Mouse (Mus musculus) megakaryocyte, embryonic 14.5 days (primary cell): Measurements from ENCODE around the gene Aco1. TPM values are rescaled to one million over a fixed set of nuclear protein-coding genes. Genes with fewer than 3 reads are reported as not detected.

Source experiments
- H3K27me3 ChIP-seq: replicated peaks from 2 replicates; pipeline ENCODE3; 2012; ENCODE audit warnings: inconsistent platforms
- H3K36me3 ChIP-seq: replicated peaks from 2 replicates; pipeline ENCODE3; 2012; ENCODE audit warnings: low read length, inconsistent platforms, mixed read lengths
- H3K4me1 ChIP-seq: 2 replicates; pipeline ENCODE4 v1.6.1; 2012; ENCODE audit warnings: inconsistent platforms
- H3K4me3 ChIP-seq: replicated peaks from 2 replicates; pipeline ENCODE3; 2012; ENCODE audit warnings: moderate library complexity, mild to moderate bottlenecking, inconsistent platforms
- H3K9me3 ChIP-seq: 2 replicates; pipeline ENCODE4 v1.6.1; 2012; ENCODE audit warnings: inconsistent platforms
- FLI1 ChIP-seq: IDR thresholded peaks from 2 replicates; pipeline ENCODE4 v1.6.1; 2012; ENCODE audit warnings: low read length, inconsistent platforms, mixed read lengths
- GATA1 ChIP-seq: IDR thresholded peaks from 3 replicates; pipeline ENCODE4 v1.6.1; 2012; ENCODE audit warnings: mixed read lengths, low read length, inconsistent platforms, borderline replicate concordance
- polyA plus RNA-seq: library from polyadenylated mRNA; stranded (reverse); fragments of >175 nt; gene quantifications from 2 replicates; pipeline ENCODE4 v1.2.3, GENCODE M21; 2012; ENCODE audit warnings: low replicate concordance; ENCODE audit not compliant: insufficient read depth

The Aco1 gene
- polyA plus RNA-seq, 1 experiment: 3.3 TPM

DNA sequence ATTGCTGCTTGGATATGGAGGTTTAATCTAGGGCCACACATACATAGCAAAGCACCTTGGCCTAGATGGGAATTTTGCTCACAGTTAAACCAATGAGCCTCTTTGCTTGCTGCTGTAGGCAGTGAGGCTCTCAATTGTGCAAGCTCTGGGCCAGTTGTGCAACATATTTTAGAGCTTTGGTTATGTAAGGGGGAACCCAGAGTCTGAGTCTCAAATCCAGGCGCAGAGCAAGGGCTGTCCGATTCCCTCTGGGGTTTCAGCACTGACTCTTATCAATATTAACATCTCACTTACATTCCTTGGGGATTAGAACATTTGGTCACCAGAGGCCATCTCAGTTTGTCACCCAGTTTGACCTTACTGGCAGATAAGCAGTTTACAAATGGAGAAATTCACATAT is 13.3 kb downstream of the Aco1 start:
- Histone ChIP-seq H3K9me3 (peaks cover 13% of the 10 kb centered on the region), H3K27me3 (no peaks in the 10 kb centered on the region), H3K36me3 (peaks cover 27% of the 10 kb centered on the region), H3K4me3 (no peak overlapping the region), H3K4me1 (peaks cover 47% of the 10 kb centered on the region)
- TF ChIP-seq FLI1 (no peak), GATA1 (no peak)

DNA sequence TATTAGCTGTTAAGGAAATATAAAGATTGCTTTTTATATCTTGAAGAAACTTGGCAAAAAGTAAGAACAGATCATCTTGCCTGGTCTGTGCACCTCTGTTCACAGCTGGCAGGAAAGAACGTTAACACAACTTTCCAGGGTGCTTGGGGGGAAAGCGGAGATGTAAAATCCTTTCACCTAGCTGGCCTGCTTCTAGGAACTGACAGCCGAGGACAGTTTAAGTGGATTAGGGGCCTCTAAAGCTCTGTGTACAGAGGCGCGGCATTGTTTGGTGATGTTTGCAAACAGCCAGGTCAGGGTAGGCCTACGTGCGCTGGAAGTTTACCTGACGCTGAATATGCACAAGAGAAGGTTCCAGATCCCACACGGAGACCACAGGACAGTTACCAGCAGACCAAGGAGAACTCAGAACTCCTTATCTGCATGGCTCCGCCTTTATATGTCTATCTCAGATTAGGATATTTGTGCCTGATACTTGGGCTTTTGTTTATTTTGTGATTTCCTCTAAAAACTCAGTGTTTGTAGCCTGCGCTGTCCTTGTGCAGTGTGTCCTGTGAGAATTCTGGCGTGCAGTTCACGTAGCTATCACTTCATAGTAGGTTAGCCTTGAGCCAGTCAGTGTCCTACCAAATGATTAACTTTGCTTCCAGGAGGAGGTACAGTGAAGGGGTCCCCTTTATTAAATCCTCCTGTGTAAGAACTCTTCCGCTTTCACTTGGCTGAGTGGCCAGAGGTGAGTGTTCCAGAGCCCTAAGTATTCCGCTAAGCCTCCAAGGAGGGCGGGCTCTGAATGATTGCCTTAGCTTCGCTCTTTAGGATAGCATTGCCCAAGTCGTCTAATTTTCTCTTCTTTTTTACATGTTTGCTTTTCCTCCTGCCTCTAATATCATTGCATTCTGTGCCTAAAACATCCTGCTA is 14.0 kb downstream of the Aco1 start:
- Histone ChIP-seq H3K9me3 (peaks cover 16% of the 10 kb centered on the region), H3K4me1 (peaks cover 40% of the 10 kb centered on the region), H3K36me3 (peaks cover 26% of the 10 kb centered on the region), H3K27me3 (no peaks in the 10 kb centered on the region), H3K4me3 (no peak overlapping the region)
- TF ChIP-seq GATA1 (no peak), FLI1 (no peak)

DNA sequence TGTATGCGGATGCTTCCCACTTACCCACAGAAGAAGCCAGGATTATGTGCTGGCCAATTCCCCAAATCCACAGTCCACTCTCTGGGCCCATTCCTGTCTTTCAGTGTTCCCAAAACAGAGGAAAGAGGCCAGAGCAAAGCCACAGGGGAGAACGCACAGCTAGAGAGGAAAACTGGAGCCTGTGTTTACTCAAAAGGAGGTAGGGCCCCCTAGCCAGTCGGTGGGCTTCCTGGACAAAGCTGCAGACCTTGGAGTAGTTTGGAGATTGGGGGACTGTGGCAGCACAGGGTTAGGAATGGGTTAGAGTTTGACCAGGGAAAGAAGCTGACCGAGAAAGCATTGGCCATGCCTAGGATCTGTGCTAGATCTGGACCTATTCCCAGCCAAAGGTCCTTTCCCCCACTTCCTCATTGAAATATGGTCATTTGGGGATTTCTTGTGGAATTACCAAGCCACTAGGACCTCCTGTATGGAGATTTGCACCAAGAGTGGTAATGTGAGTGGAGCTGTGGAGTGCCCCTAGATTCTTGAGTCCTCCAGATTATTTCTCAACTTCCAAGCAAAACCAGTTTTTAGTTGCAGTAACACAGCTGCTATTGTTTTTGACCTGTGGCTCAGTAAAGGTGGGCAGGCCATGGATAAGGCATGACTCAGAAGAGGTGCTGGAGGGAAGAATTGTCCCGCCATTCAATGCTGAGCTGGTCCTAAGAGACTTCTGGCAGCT is 14.8 kb downstream of the Aco1 start:
- Histone ChIP-seq H3K27me3 (no peaks in the 10 kb centered on the region), H3K4me3 (no peak overlapping the region), H3K4me1 (peaks cover 37% of the 10 kb centered on the region), H3K9me3 (peaks cover 16% of the 10 kb centered on the region), H3K36me3 (peaks cover 24% of the 10 kb centered on the region)
- TF ChIP-seq GATA1 (no peak), FLI1 (no peak)

DNA sequence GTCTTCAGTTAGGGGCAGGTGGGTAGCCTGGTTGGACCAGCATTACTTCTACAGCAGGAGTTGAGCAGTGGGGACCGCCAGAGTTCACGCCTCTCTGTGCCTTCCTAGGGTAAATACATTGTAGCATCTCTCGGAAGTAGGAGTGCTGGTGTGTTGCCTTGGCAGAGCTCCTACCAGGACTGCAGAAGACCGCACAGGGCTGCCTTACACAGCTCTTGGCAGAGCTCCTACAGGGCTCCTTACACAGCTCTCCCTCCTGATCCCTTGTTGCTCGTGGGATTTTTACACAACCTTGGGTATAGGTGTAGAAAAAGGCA is 15.3 kb downstream of the Aco1 start:
- H3K4me1 ChIP-seq: peaks cover 35% of the 10 kb centered on the region
- H3K4me3 ChIP-seq: no peak overlapping the region
- H3K9me3 ChIP-seq: peaks cover 16% of the 10 kb centered on the region
- H3K36me3 ChIP-seq: peaks cover 22% of the 10 kb centered on the region
- no peak for TF ChIP-seq FLI1
- TF ChIP-seq GATA1: no peak
- H3K27me3 ChIP-seq: no peaks in the 10 kb centered on the region

DNA sequence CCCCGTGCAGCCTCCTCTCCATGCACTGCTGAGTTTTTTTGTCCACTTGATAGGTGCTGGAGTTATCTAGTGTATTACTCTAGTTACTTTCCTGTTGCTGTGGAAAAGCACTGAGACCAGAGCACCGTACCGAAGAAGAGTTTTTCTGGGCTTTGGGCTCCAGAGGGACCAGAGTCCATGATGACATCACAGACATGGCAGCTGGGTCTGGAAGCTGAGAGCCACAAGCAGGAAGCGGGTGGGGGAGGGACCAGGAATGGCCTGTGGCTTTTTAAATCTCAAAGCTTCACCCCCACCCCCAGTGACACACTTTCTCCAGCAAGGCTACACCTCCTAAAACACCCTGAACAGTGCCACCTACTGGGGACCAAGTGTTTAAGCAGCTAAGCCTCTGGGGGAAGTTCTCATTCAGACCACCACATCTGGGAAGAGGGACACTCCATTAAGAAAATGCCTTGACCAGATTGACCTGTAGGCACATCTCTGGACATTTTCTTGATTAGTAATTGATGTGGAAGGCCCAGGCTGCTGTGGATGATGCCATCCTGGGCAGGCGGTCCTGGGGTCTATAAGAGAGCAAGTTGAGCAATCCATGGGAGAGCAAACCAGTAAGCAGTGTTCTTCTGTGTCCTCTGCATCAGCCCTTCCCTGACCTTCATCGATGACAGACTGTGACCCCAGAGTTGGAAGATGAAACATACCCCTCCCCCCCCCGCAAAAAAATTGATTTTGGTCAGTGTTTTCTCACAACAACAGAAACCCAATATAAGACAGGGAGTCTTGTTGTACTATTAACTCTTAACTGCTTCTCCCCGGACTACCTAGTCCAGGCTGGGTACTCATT is 17.9 kb downstream of the Aco1 start:
- Histone ChIP-seq H3K9me3 (peaks cover 16% of the 10 kb centered on the region), H3K36me3 (peaks cover 39% of the 10 kb centered on the region), H3K4me3 (no peak overlapping the region), H3K27me3 (no peaks in the 10 kb centered on the region), H3K4me1 (peaks cover 26% of the 10 kb centered on the region)
- TF ChIP-seq FLI1 (no peak), GATA1 (no peak)

DNA sequence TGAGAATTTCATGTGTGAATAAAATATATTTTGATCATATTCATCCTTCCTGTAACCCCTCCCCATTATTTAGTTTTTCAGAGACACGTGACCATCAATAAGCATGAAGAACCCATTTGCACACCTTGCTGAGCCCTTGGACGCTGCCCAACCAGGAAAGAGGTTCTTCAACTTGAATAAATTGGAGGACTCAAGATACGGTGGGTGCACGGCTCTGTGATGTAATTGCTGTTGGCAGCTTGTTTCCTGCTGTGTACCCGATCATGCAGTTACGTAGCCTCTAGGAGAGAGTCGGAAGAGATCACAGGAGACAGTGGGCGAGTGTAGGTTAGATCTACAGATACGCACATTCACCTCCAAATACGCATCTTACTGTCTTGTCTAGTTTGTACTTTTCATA is 20.8 kb downstream of the Aco1 start:
- peaks cover 16% of the 10 kb centered on the region for H3K9me3 ChIP-seq
- TF ChIP-seq FLI1: no peak
- TF ChIP-seq GATA1: no peak
- H3K27me3 ChIP-seq: no peaks in the 10 kb centered on the region
- H3K4me1 ChIP-seq: peaks cover 13% of the 10 kb centered on the region
- H3K4me3 ChIP-seq: no peak overlapping the region
- H3K36me3 ChIP-seq: peaks cover 68% of the 10 kb centered on the region

DNA sequence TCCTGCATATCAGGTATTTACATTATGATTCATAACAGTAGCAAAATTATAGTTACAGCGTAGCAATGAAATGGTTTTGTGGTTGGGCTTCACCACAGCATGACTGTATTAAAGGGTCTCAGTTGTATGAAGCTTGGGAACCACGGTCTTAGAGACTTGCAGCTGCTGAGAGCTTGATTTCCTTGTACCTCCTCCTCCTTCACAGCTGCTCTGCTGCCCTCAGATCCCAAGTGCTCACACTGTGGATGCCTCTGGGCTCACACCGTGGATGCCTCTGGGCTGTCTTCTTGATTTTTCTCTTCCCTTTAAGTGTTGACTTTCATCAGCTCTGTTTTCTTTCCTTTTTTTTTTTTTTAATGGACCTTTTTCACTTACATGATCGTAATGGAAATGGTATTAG is 28.6 kb downstream of the Aco1 start:
- H3K4me3 ChIP-seq: no peak overlapping the region
- no peak for TF ChIP-seq FLI1
- TF ChIP-seq GATA1: no peak
- H3K9me3 ChIP-seq: no peaks in the 10 kb centered on the region
- peaks cover 85% of the 10 kb centered on the region for H3K36me3 ChIP-seq
- H3K27me3 ChIP-seq: peaks cover 5% of the 10 kb centered on the region
- peaks cover 19% of the 10 kb centered on the region for H3K4me1 ChIP-seq

DNA sequence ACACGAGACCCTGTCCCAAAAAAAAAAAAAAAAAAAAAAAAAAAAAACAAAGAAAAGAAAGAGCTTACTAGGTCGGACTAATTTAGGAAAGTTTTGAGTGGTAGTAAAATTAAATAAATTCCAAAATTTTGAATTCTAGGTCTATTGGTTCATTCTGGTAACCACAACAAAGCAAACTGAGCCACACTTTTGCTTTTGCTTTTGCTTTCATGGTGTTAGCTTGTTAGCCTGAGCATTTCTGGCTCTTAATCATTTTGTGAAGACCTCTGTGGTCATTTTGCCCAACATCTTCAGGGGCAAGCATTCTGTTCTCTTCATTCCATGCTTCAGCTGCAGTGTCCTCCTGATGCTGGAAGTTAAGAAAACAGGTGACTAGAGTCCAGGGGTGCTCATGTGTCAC is 29.5 kb downstream of the Aco1 start:
- no peak for TF ChIP-seq GATA1
- no peak for TF ChIP-seq FLI1
- peaks cover 27% of the 10 kb centered on the region for H3K4me1 ChIP-seq
- H3K9me3 ChIP-seq: no peaks in the 10 kb centered on the region
- H3K27me3 ChIP-seq: peaks cover 5% of the 10 kb centered on the region
- H3K36me3 ChIP-seq: peaks cover 81% of the 10 kb centered on the region
- no peak overlapping the region for H3K4me3 ChIP-seq

DNA sequence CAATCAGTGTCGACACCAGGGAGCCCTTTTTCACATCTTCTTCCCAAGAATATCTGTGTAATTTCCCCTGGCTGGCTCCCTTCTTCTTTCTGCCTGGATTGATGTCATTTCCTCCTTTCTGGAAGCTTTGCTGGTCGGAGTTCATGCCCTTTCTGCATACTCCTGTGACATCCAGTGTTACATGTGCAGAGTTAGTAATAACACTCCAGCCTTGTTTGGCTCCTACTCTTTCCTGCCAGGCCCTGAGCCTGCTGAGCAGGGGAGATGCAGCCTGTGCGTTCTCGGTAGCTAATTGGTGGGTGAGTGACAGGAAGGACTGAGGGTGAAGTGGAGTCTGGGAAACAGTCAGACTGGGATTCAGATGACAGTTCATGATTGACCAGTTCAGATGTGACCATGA is 31.4 kb downstream of the Aco1 start:
- Histone ChIP-seq H3K4me3 (no peak overlapping the region), H3K4me1 (peaks cover 32% of the 10 kb centered on the region), H3K27me3 (peaks cover 5% of the 10 kb centered on the region), H3K36me3 (peaks cover 81% of the 10 kb centered on the region), H3K9me3 (no peaks in the 10 kb centered on the region)
- TF ChIP-seq GATA1: no peak
- TF ChIP-seq FLI1: no peak

DNA sequence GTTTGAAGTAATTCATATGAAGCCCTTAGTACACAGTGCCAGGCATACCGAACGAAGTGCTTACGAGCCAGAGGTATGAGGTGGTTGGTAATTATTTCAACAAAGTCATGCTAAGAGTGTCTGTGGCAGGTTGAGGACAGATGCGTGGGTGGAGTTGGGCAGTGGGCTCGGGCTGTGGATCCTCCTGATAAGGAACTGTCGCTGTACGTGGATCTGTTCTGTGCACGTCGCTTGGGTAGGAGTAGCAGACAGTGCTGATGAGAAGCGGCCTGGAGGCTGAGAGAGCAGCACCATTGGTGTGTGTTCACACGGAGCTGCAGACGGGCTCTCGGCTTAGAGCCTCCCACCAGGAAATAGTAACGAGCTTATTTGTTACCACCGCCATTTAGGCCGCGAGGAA is 35.7 kb downstream of the Aco1 start:
- H3K4me3 ChIP-seq: no peak overlapping the region
- peaks cover 5% of the 10 kb centered on the region for H3K27me3 ChIP-seq
- TF ChIP-seq FLI1 (no peak), GATA1 (no peak)
- H3K36me3 ChIP-seq: peaks cover 94% of the 10 kb centered on the region
- peaks cover 42% of the 10 kb centered on the region for H3K4me1 ChIP-seq
- H3K9me3 ChIP-seq: no peaks in the 10 kb centered on the region
